Mouse (Mus musculus) CH12.LX (cell line): ENCODE data around the gene Heatr4. TPM values are rescaled to one million over a fixed set of nuclear protein-coding genes. Genes with fewer than 3 reads are reported as not detected.
"Not testable (repeated sequence)": the region's sequence is repeated elsewhere in the genome, so short reads cannot be mapped to it uniquely, and the experiment has no call there.

Experiments used
- DNase-seq: peaks from one replicate; pipeline ENCODE4 v3.0.0-alpha.2; 2013; ENCODE audit errors: extremely low read depth
- H3K27ac ChIP-seq: 2 replicates; pipeline ENCODE4 v1.5.1; 2012; ENCODE audit warnings: low read depth, mild to moderate bottlenecking, control low read depth, moderate library complexity; ENCODE audit not compliant: insufficient read depth
- H3K27me3 ChIP-seq: replicated peaks from 2 replicates; pipeline ENCODE3; 2012; ENCODE audit warnings: inconsistent platforms
- H3K36me3 ChIP-seq, 2 experiments: replicated peaks in 1 of 2; 2 replicates each; pipeline versions ENCODE3 to v1.6.1; 2012; ENCODE audit warnings: inconsistent platforms in 1 of 2, low read length in 1 of 2, mild to moderate bottlenecking in 1 of 2, mixed read lengths in 1 of 2, moderate library complexity in 1 of 2; ENCODE audit not compliant: control insufficient read depth in 1 of 2, insufficient read depth in 1 of 2
- H3K4me1 ChIP-seq, 2 experiments: 2 replicates each; pipeline ENCODE4 v1.6.1; 2012; ENCODE audit warnings: inconsistent platforms in 1 of 2, moderate library complexity in 1 of 2; ENCODE audit not compliant: insufficient read depth in 2 of 2, control insufficient read depth in 1 of 2
- H3K4me2 ChIP-seq: 2 replicates; pipeline ENCODE4 v1.6.1; 2012; ENCODE audit warnings: low read depth, mild to moderate bottlenecking, control low read depth; ENCODE audit not compliant: poor library complexity, insufficient read depth, severe bottlenecking
- H3K4me3 ChIP-seq, 3 experiments: fragments of 150-350 bp in 1 of 3; sonication (generic) in 1 of 3; replicated peaks in 1 of 3; 2 replicates each; pipeline versions ENCODE3 to v1.5.1; 2011 to 2012; ENCODE audit warnings: low read depth in 2 of 3, low read length in 2 of 3, mild to moderate bottlenecking in 2 of 3, moderate library complexity in 2 of 3, control low read depth in 1 of 3, improper control_type of control experiment in 1 of 3, inconsistent platforms in 1 of 3, mixed read lengths in 1 of 3; ENCODE audit not compliant: poor library complexity in 1 of 3
- H3K79me2 ChIP-seq: replicated peaks from 2 replicates; pipeline ENCODE4 v1.6.1; 2012; ENCODE audit warnings: mild to moderate bottlenecking, moderate library complexity; ENCODE audit not compliant: control insufficient read depth, poor library complexity, insufficient read depth, severe bottlenecking; ENCODE audit errors: extremely low read depth
- H3K9ac ChIP-seq: 2 replicates; pipeline ENCODE4 v1.6.1; 2012; ENCODE audit warnings: low read depth, mild to moderate bottlenecking, control low read depth, moderate library complexity; ENCODE audit not compliant: insufficient read depth
- H3K9me3 ChIP-seq: replicated peaks from 2 replicates; pipeline ENCODE3; 2012; ENCODE audit warnings: low read length, inconsistent platforms, mixed read lengths
- BHLHE40 ChIP-seq: IDR thresholded peaks from 2 replicates; pipeline ENCODE4 v1.6.1; 2011; ENCODE audit warnings: mild to moderate bottlenecking, low read depth, low read length, improper control_type of control experiment
- CTCF ChIP-seq, 2 experiments: IDR thresholded peaks in 1 of 2; conservative IDR thresholded peaks in 1 of 2; 2 replicates each; pipeline ENCODE4 v1.5.1; 2011 to 2012; ENCODE audit warnings: low read depth in 2 of 2, low read length in 2 of 2, improper control_type of control experiment in 1 of 2, inconsistent platforms in 1 of 2, mild to moderate bottlenecking in 1 of 2, moderate library complexity in 1 of 2
- E2F4 ChIP-seq: IDR thresholded peaks from 2 replicates; pipeline ENCODE4 v1.6.1; 2011; ENCODE audit warnings: low read depth, low read length, improper control_type of control experiment; ENCODE audit not compliant: insufficient replicate concordance
- MAFK ChIP-seq: IDR thresholded peaks from 2 replicates; pipeline ENCODE4 v1.6.1; 2011; ENCODE audit warnings: low read length, improper control_type of control experiment; ENCODE audit not compliant: insufficient replicate concordance
- MAX ChIP-seq: IDR thresholded peaks from 2 replicates; pipeline ENCODE4 v1.6.1; 2011; ENCODE audit warnings: low read length, improper control_type of control experiment
- MXI1 ChIP-seq: IDR thresholded peaks from 2 replicates; pipeline ENCODE4 v1.6.1; 2011; ENCODE audit warnings: mild to moderate bottlenecking, low read depth, low read length, improper control_type of control experiment
- NELFE ChIP-seq: IDR thresholded peaks from 2 replicates; pipeline ENCODE4 v1.6.1; 2011; ENCODE audit warnings: low read depth, low read length, improper control_type of control experiment
- TCF12 ChIP-seq: IDR thresholded peaks from 2 replicates; pipeline ENCODE4 v1.6.1; 2014; ENCODE audit warnings: low read depth, mild to moderate bottlenecking, inconsistent platforms, low read length, improper control_type of control experiment
- ZC3H11A ChIP-seq: IDR thresholded peaks from 2 replicates; pipeline ENCODE4 v1.6.1; 2012; ENCODE audit warnings: low read depth, mild to moderate bottlenecking, inconsistent platforms, low read length, improper control_type of control experiment
- ZNF384 ChIP-seq: IDR thresholded peaks from 2 replicates; pipeline ENCODE4 v1.6.1; 2012; ENCODE audit warnings: low read depth, low read length, improper control_type of control experiment, inconsistent platforms
- dilution Hi-C: fragments of 300-500 bp; cut with MboI; formaldehyde crosslinking; loops from 2 replicates; pipeline ENCODE4 v1.14.3; 2020; ENCODE audit warnings: low sequenced_read_pairs; ENCODE audit not compliant: extremely low pct_unique_long_range_greater_than_20kb, extremely low pct_ligation_motif_present
- in situ Hi-C: fragments of 300-500 bp; cut with MboI; formaldehyde crosslinking; loops from 3 replicates; pipeline ENCODE4 v1.14.3; 2019; ENCODE audit warnings: low sequenced_read_pairs, low pct_ligation_motif_present, low pct_unique_long_range_greater_than_20kb, mixed read lengths
- polyA plus RNA-seq: library from polyadenylated mRNA; unstranded; fragments of >175 nt; gene quantifications from 2 replicates; pipeline ENCODE4 v1.2.1, GENCODE M21; 2012; ENCODE audit warnings: low read depth; ENCODE audit not compliant: insufficient read length
- total RNA-seq, 2 experiments: library from RNA; depleted of rRNA; stranded (reverse); fragments of 300-350 nt in 1 of 2; fragments of >200 nt in 1 of 2; gene quantifications; 2 replicates each; pipeline ENCODE4 v1.2.3; 2012 to 2014

Gene Heatr4
- total and polyA plus RNA-seq, 3 experiments = not detected

- in situ Hi-C loops (loop anchor here (10.0 kb wide), 2 partner anchors 157 to 227 kb away; no protein-coding TSS in a partner anchor), dilution Hi-C loops (no loop called here)
- H3K9me3 ChIP-seq = peaks cover 3% of the 10 kb centered on the region
- no peak for TF ChIP-seq ZC3H11A
- no peak for TF ChIP-seq ZNF384
- no peak for TF ChIP-seq CTCF (conservative IDR thresholded peaks at IDR 0.05 in 1 of 2, IDR thresholded peaks at IDR 0.05 in 1 of 2; ENCODE audit: low read depth in 2 of 2, low read length in 2 of 2)
- no peak overlapping the region for H3K4me2 ChIP-seq
- H3K27me3 ChIP-seq = no peaks in the 10 kb centered on the region
- no peak for DNase-seq
- no peaks in the 10 kb centered on the region for H3K36me3 ChIP-seq
- no peak overlapping the region for H3K27ac ChIP-seq
- H3K9ac ChIP-seq = no peak overlapping the region
- no peak overlapping the region for H3K4me3 ChIP-seq
- H3K4me1 ChIP-seq = no peaks in the 10 kb centered on the region
- H3K79me2 ChIP-seq = no peaks in the 10 kb centered on the region
These were observed 42.7 kb downstream of the Heatr4 start for GRCm38 (mm10) chr12:83941938-83942337.

- Histone ChIP-seq H3K27ac (no peak overlapping the region), H3K79me2 (no peaks in the 10 kb centered on the region), H3K4me3 (no peak overlapping the region), H3K36me3 (no peaks in the 10 kb centered on the region), H3K9ac (no peak overlapping the region), H3K9me3 (no peaks in the 10 kb centered on the region), H3K4me1 (no peaks in the 10 kb centered on the region), H3K27me3 (no peaks in the 10 kb centered on the region), H3K4me2 (no peak overlapping the region)
- dilution Hi-C loops (no loop called here), in situ Hi-C loops (loop anchor here (10.0 kb wide), 2 partner anchors 155 to 225 kb away; no protein-coding TSS in a partner anchor)
- TF ChIP-seq ZNF384 (no peak), NELFE (no peak), TCF12 (no peak), MAFK (no peak), MXI1 (no peak), BHLHE40 (no peak), MAX (no peak)
- no peak for DNase-seq
These were observed 44.6 kb downstream of the Heatr4 start for GRCm38 (mm10) chr12:83940031-83940430.

- Histone ChIP-seq H3K9ac (no peak overlapping the region), H3K79me2 (no peaks in the 10 kb centered on the region), H3K27me3 (no peaks in the 10 kb centered on the region), H3K4me1 (no peaks in the 10 kb centered on the region), H3K9me3 (peaks cover 1% of the 10 kb centered on the region)
- in situ Hi-C loops = no loop called here
- TF ChIP-seq E2F4 = no peak
- TF ChIP-seq, all 38 proteins: peak for 0
- dilution Hi-C loops = no loop called here
- Histone ChIP-seq H3K36me3 (no peaks in the 10 kb centered on the region), H3K4me3 (no peak overlapping the region), H3K4me2 (no peak overlapping the region), H3K27ac (no peak overlapping the region)
- DNase-seq = no peak
These were observed 45.3 kb downstream of the Heatr4 start for GRCm38 (mm10) chr12:83939332-83939731.

- H3K4me2 ChIP-seq, H3K27me3 ChIP-seq, H3K79me2 ChIP-seq, H3K36me3 ChIP-seq, dilution Hi-C loops, H3K4me1 ChIP-seq, H3K9me3 ChIP-seq, DNase-seq, H3K27ac ChIP-seq, H3K9ac ChIP-seq, in situ Hi-C loops, H3K4me3 ChIP-seq: not testable (repeated sequence)
These were observed 46.1 kb downstream of the Heatr4 start for GRCm38 (mm10) chr12:83938592-83938991.
